Mouse (Mus musculus) cerebellum, adult 11 months (tissue): ENCODE measurements around the gene Tbc1d10b.
"Not testable (repeated sequence)": the region's sequence is repeated elsewhere in the genome, so short reads cannot be mapped to it uniquely, and the experiment has no call there.

Experiments used
- DNase-seq: peaks from one replicate; pipeline ENCODE4 v3.0.0; 2022

The Tbc1d10b gene

DNA sequence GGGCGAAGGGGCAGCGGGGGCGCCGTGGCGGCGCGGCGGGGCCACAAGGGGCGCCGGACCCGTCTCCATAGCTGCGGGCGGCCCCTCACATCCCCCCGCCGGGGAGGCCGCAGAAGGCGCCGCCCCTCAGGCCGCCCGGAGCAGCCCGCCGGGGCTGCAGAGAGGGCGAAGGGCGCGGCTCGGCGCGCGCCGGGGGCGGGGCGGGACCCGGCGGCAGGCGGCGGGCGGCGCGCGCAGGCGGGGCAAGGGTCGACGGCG, at the start of gene Tbc1d10b:
TSS of gene Tbc1d10b (minus strand) at position 174 of the 258 bp plus-strand sequence.
- DNase-seq = no peak

GRCm38 (mm10) chr7:127256518-127256917, 48.2 kb upstream of the Tbc1d10b start:
- DNase-seq = no peak

GRCm38 (mm10) chr7:127255965-127256364, 47.7 kb upstream of the Tbc1d10b start:
- DNase-seq = no peak

GRCm38 (mm10) chr7:127255008-127255407, 46.7 kb upstream of the Tbc1d10b start:
- DNase-seq = no peak

GRCm38 (mm10) chr7:127253821-127254769, 45.8 kb upstream of the Tbc1d10b start:
- peak; percentile 96 for DNase-seq

GRCm38 (mm10) chr7:127253341-127253740, 45.1 kb upstream of the Tbc1d10b start:
- DNase-seq = no peak

DNA sequence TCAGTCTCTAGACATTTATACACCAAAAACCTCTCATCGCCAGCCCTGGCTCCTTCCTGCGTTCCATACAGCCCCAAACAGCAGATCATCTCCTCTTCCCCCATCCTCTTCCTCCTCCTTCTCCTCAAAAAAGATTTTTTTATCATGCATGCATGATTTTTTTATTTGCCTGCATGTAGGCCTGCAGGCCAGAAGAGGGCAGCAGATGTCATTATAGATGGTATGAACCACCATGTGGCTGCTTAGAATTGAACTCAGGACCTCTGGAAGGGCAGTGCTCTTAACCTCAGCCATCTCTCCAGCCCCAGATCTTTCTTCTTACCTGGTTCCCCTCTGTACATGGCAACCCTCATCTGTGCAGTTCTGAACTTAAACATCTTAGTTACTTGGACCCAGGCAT, 44.1 kb upstream of the Tbc1d10b start:
- DNase-seq = no peak

GRCm38 (mm10) chr7:127250511-127250910, 42.2 kb upstream of the Tbc1d10b start:
- DNase-seq = not testable (repeated sequence)

DNA sequence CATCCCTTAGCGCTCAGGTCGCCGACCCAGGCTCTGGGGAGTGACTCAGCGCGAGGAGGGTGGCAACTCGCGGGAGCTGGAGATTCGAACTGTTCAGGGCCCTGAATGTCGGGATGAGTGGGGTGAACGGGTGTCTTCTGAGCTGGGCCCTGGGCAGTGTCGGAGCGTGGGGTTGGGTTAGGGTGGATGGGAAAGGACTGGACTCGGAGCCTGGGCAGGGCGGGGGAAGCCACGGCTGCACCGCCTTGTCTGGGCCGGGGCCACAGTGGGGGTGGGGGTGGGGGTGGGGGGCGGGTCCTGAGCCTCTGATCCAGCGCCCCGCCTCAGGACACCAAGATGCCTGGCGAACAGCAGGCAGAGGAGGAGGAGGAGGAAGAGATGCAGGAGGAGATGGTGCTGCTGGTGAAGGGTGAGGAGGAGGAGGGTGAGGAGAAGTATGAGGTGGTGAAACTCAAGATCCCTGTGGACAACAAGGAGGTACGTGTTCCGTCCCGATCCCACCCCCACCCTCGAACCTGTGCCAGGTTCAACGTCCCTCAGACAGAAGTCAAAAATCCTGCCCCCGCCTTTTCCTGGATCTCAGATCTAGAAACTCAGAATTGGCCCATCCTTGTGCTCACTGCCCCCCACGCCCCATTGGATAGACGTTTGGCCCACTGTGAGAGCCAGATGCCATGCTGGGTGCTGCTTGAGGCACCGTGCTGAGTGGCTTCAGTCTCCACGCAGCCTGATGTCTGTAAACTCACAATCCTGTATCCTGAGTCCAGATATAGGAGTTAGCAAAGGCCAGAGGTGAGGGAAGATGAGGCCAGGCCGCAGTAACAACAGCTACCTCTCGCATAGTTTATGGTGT, 36.6 kb upstream of the Tbc1d10b start:
- DNase-seq = no peak

DNA sequence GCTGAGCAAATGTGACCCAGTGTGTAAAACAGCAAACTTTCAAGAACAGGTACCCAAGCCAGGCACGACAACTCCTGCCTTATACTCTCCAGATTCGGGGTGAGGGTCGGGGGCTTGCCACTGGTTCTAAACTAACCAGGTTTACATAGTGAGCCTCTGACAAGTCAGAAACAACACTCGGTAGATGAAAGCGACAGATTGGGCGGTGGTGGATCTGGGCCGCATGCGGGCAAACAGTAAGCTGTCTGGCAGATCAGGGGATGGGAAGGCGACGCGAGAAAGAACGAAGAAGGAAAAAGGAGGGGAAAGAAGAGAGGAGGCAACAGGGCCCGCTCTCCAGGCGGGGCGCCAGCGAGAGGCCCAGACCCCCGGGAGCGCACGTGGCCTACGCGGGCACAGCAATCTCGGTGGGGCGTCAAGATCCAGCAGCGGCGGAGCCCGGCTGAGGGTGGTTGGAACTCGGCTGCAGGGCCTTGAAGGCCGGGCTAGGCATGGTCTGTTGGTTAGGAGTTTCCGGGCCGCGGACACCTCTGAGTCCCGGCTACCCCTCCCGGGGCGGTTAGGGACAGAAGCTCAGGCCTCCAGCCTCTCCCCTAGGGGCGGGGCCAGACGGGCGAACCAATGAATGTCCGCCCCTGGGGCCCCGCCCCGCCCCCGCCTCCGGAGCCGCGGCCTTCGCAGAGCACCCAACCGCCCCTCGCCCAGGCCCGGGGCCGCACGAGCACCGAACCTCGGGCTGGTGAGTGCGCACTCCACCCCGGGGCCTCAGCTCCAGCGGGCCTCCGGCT, 35.8 kb upstream of the Tbc1d10b start, which contains the start of gene Zfp771:
TSS of gene Zfp771 (plus strand) at position 405 of the 788 bp plus-strand sequence.
- DNase-seq = peak; percentile 94

- no peak for DNase-seq
Observed at GRCm38 (mm10) chr7:127243361-127243867, 35.1 kb upstream of the Tbc1d10b start.

DNA sequence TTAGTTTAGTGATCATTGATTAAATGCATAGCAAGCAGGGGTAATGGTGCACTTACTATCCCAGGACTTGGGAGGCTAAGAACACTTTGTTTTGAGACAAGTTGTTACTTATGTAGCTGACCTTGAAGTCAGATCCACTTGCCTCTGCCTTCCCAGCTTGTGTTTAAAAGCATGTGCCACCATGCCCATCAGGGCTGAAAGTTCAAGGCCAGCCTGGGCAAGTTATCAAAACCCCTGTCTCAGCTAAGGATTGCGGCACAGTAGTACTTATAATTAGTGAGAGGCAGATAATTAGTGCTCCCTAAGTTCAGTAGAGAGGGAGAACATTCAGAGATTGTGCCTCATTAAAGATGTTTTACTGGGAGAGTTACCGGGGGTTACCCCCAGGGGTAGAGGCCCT, 26.5 kb upstream of the Tbc1d10b start:
- no peak for DNase-seq

DNA sequence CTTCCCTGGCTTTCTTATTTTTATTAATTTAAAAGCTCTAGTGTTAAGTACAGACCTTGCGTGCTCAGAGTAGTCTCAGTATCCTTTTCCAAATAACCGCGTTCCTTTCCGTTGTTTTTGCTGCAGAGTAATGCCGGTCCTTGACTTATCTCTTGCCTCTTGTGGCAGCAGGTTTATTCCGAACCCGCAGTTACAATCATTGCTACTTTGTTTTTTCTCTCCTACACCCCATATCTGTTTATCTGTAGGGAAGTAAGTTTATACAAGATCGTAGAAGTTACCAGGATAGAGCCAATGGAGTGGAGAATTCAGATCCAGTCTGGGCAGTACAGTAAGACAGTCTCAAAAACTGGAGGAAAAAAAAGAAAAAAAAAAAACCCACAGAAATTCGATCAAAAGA, 25.5 kb upstream of the Tbc1d10b start:
- no peak for DNase-seq

DNA sequence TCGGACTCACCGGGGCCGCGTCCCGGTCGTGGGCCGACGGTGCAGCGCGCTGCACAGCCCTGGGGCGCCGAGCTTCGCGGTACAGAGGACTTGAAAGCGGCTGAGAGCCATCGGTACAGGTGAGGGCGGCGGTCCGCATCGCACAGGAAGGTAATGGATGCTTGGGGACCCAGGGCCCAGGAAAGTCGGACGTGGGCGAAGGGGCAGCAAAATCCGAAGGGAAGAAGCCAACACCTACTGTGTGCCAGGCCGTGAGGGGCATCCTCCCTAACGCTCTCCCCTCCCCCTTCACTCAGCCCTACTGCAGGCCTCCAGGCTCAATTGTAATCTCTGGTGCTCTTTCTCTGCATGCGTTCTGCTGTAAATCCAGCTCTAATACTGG, 25.1 kb upstream of the Tbc1d10b start:
- no peak for DNase-seq

DNA sequence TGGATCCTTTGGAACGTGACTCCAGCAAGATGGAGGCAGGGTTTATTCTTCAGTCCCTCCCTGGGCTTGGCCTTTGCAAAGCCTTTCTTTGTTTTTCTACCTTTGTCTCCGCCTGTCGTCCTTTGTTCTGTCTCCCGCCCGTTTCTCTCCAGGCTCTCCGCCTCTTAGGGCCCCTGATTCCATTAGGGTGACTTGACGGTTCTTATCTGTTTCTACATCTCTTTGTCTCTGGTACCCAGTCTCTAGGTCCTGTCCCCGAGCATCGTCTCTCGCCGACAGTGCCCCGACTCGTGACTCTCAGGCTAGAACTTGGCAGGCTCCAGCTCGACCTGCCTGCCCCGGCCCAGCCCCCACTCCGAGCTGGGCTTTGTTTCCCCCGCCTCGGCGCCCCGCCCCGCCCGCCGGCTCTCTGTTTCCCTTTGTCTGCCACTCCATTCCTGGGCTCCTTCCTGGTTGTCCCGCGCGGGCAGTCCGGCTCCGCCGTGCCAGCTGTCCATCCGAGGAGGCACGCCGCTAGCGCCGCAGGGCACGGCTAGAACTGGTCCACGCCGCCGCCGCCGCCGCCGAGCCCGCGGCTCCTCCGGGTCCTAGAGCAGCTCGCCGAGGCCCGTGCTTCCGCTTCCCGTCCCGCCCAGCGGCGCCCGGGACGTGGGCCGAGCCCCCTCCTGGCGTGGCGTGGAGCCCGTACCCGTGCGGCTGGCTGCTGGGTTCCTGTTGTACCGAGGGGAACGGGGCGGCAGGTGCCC, 24.5 kb upstream of the Tbc1d10b start, which contains the start of the genes Zfp553 and Sept1:
TSS of gene Zfp553 (plus strand) at position 440 of the 746 bp plus-strand sequence.
TSS of gene Sept1 (minus strand) at position 509 of the 746 bp plus-strand sequence.
- peak; percentile 85 for DNase-seq

- DNase-seq = no peak
Observed at GRCm38 (mm10) chr7:127231826-127232621, 23.8 kb upstream of the Tbc1d10b start.

DNA sequence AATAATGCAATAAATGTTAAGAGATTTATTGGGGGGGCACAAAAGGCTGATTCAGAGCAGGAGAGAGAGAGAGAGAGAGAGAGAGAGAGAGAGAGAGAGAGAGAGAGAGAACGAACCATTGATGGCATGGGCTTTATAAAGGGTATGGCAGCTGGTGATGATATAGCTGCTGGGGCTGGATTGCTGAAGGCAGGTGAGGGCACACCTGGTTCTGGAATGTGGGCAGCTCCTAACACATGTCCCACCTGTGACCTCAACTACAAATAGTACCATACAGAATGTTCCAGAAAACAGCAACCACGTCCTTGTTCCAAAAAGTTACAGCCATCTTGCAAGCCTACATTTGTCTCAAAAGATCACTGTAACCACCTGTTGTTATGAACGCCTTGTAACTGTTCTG, 23.1 kb upstream of the Tbc1d10b start:
- DNase-seq = no peak

DNA sequence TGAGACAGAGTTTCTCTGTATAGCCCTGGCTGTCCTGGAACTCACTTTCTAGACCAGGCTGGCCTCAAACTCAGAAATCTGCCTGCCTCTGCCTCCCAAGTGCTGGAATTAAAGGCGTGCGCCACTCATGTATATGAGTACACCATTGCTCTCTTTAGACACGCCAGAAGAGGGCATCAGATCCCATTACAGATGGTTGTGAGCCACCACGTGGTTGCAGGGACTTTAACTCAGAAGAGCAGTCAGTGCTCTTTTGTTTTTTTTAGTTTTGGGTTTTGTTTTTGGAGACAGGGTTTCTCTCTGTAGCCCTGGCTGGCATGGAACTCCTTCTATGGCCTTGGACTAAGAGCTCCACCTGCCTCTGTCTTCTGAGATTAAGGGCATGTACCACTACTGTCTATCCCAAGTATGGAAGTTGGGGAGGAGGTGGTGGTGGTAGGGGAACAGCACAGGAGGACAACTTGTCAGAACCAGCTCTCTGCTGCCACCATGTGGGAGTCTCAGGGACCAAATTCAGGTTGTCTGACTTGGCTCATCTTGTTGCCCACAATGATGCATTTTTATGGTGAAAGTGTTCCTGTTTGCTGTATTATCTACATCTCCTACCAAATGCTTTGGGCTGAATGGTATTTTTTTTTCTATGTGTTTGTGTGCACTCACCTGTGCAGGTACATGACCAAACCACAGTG, 20.5 kb upstream of the Tbc1d10b start:
- DNase-seq = peak; percentile 70

- no peak for DNase-seq
Observed at GRCm38 (mm10) chr7:127225147-127225995, 17.1 kb upstream of the Tbc1d10b start.
